Mouse (Mus musculus): Measurements from ENCODE around the gene Ugt1a6b.

DNA sequence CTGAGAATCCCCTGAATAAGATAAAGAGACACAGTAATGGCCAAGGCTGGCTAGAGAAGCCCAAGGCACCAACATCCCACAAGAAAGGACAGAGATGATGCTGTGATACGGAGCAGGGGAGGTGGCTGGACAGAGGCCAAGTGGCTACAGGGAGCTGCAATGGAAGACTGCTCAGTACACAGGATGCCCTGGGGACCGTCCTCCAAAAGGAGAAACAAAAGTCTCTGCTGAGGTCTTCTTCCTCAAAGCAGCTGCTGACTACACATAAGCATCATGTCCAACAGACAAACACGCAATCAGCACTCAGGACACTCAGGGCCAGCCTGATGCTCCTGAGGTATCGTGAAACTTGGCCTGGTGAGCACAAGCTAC lies 161.8 kb downstream of the Ugt1a6b start:
- no peak for TF ChIP-seq CTCF (IDR thresholded peaks at IDR 0.05; ENCODE audit: low read depth)
- no peak for TF ChIP-seq EP300 (optimal IDR thresholded peaks at IDR 0.05)
